Mouse (Mus musculus): ENCODE results near the gene Itgb4. TPM values are rescaled to one million over a fixed set of nuclear protein-coding genes. Genes with fewer than 3 reads are reported as not detected.

Gene Itgb4
- polyA plus RNA-seq, 1 experiment: 1.2 TPM

DNA sequence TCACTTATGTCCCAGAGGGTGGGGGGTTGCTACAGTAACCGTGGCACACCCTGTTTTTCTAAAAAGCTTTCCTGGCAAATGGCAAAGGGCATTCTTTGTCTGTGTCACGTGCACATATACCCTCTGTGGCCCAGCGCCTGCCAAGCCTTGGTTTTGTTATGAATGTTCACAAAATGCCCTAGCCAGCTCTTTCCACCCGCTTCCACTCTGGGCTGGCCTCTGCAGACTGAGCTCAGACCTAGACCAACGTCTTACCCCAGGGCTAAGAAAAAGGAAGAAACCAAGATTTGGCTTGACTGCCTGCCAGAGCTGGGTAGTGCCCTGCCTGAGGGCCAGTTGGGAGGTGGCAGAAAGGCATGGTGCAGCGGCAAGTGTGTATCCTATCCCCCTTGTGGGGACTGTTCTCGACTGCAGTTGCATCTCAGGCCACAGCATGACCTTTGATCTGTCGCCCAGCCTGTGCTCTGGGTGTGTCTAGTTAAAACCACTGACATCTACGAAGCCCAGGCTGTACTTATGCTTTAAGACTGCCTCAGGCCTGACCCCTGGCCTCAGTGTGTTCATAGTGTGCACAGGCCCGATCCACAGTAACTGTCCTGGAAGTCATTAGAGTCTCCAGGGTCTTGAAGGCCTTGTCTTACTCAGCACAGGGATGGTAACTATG is 19.2 kb upstream of the Itgb4 start:
- TF ChIP-seq TCF12 (IDR thresholded peaks at IDR 0.05; ENCODE audit: insufficient read depth, poor library complexity, severe bottlenecking): no peak
- TF ChIP-seq MYOG (IDR thresholded peaks at IDR 0.05; ENCODE audit: control insufficient read depth in 1 of 3, insufficient read depth in 1 of 3, insufficient read length in 2 of 3, low read depth in 2 of 3): peak in 1 of 3 experiments; percentile 72
- peak; percentile 81 for TF ChIP-seq USF1 (IDR thresholded peaks at IDR 0.05; ENCODE audit: low read depth)
- peak; percentile 31 for TF ChIP-seq POLR2A (IDR thresholded peaks at IDR 0.05; ENCODE audit: insufficient read length, low read depth)
- TF ChIP-seq MYOD1 (IDR thresholded peaks at IDR 0.05; ENCODE audit: control insufficient read depth in 1 of 3, insufficient read length in 2 of 3, low read depth in 2 of 3): peak in 1 of 3 experiments; percentile 47

DNA sequence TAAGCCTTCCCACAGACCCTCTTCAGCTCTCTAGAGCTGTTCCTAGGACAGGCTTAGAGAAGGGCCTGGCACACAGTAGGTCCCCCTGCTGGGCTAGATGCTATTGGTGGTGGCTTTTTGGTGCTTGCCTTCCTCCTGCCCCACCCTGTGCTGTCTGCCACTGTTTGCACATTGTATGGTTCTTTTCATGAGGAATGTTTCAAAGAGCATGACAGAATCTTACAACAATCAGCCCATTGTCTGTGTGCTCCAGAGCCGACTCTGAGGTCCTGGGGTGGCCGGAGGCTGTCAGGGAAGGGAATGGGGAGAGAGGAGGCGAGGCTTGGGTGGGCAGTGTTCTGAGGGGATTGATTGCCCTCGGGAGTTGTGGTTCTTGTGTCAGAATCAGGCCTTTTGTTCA is 18.1 kb upstream of the Itgb4 start:
- H3K36me3 ChIP-seq (ENCODE audit: control insufficient read depth, insufficient read depth): peaks cover 19% of the 10 kb centered on the region
- H3K4me3 ChIP-seq: no peak overlapping the region
- no peak overlapping the region for H3ac ChIP-seq (ENCODE audit: control insufficient read depth, insufficient read length)
- no peaks in the 10 kb centered on the region for H3K27me3 ChIP-seq (ENCODE audit: control insufficient read depth, insufficient read depth, insufficient read length)
- no peaks in the 10 kb centered on the region for H3K79me2 ChIP-seq (ENCODE audit: control insufficient read depth, insufficient read depth)
- H3K4me2 ChIP-seq (ENCODE audit: low read depth): peak overlapping the region; percentile 58
- peak in 1 of 3 experiments; percentile 2 for TF ChIP-seq MYOD1 (IDR thresholded peaks at IDR 0.05; ENCODE audit: control insufficient read depth in 1 of 3, insufficient read length in 2 of 3, low read depth in 2 of 3)
- TF ChIP-seq MAX (IDR thresholded peaks at IDR 0.05; ENCODE audit: low read depth): no peak
- no peak for TF ChIP-seq MYOG (IDR thresholded peaks at IDR 0.05; ENCODE audit: control insufficient read depth in 1 of 3, insufficient read depth in 1 of 3, insufficient read length in 2 of 3, low read depth in 2 of 3)

More for the DNA sequence above, 19.2 kb upstream of the Itgb4 start:
- Histone ChIP-seq H3K4me2 (ENCODE audit: low read depth) (peak overlapping the region; percentile 66), H3ac (ENCODE audit: control insufficient read depth, insufficient read length) (no peak overlapping the region), H3K79me2 (ENCODE audit: control insufficient read depth, insufficient read depth) (no peaks in the 10 kb centered on the region), H3K36me3 (ENCODE audit: control insufficient read depth, insufficient read depth) (peaks cover 9% of the 10 kb centered on the region), H3K27me3 (ENCODE audit: control insufficient read depth, insufficient read depth, insufficient read length) (no peaks in the 10 kb centered on the region), H3K4me3 (no peak overlapping the region)

DNA sequence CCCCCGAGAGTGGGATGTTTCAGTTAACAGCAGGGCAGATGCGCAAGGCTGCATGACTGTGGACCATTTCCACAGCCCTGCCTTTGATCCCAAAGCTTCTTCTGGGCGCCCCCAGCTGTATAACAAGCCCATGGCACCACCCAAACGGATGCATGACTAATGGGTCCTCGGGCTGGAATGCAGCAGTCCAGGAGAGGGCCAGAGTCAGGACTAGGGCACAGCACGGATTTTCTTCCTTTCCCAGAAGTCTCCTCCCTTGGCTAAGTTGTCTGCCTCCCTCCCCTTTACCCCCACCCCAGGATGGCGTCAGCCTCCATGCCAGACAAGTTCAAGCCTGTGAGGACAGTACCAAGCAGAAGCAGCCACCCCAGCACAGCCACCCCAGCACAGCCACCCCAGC is 16.5 kb upstream of the Itgb4 start:
- H3ac ChIP-seq (ENCODE audit: control insufficient read depth, insufficient read length): no peak overlapping the region
- H3K79me2 ChIP-seq (ENCODE audit: control insufficient read depth, insufficient read depth): no peaks in the 10 kb centered on the region
- H3K4me3 ChIP-seq: no peak overlapping the region
- TF ChIP-seq CEBPB (IDR thresholded peaks at IDR 0.05; ENCODE audit: insufficient read depth, poor library complexity, severe bottlenecking) (0 out of 2 replicates have a peak, but pooled peaks have one; percentile 5), MYOD1 (IDR thresholded peaks at IDR 0.05; ENCODE audit: control insufficient read depth in 1 of 3, insufficient read length in 2 of 3, low read depth in 2 of 3) (no peak), SRF (IDR thresholded peaks at IDR 0.05; ENCODE audit: control insufficient read depth, insufficient read length, low read depth) (no peak), POLR2AphosphoS2 (IDR thresholded peaks at IDR 0.05; ENCODE audit: insufficient read length, low read depth) (no peak), TCF3 (IDR thresholded peaks at IDR 0.05; ENCODE audit: insufficient read length, low read depth) (no peak), MYOG (IDR thresholded peaks at IDR 0.05; ENCODE audit: control insufficient read depth in 1 of 3, insufficient read depth in 1 of 3, insufficient read length in 2 of 3, low read depth in 2 of 3) (no peak)
- peak overlapping the region; percentile 58 for H3K4me2 ChIP-seq (ENCODE audit: low read depth)
- H3K36me3 ChIP-seq (ENCODE audit: control insufficient read depth, insufficient read depth): peaks cover 15% of the 10 kb centered on the region
- H3K27me3 ChIP-seq (ENCODE audit: control insufficient read depth, insufficient read depth, insufficient read length): no peaks in the 10 kb centered on the region

DNA sequence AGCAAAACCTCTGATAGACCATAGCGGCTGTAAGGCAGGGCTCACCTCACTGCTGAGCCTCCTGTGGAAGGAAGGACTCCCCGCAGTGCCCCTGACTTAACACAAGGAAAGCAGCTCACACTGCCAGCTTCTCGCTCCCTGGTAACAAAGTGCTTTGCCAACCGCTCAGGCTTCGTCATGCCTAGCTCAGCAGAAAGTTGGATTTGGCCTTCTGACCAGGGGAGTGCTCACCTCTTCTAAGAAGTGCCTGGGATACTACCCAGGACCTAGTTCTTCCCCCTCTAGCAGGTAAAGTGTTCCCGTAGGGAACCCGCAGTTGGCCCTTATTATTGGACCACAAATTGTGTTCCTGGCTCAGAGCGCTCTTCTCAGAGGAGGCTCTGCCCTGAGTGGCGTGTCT is 15.5 kb upstream of the Itgb4 start:
- H3K36me3 ChIP-seq (ENCODE audit: control insufficient read depth, insufficient read depth): peaks cover 16% of the 10 kb centered on the region
- no peaks in the 10 kb centered on the region for H3K79me2 ChIP-seq (ENCODE audit: control insufficient read depth, insufficient read depth)
- no peak for TF ChIP-seq MAX (IDR thresholded peaks at IDR 0.05; ENCODE audit: low read depth)
- TF ChIP-seq E2F4 (IDR thresholded peaks at IDR 0.05; ENCODE audit: insufficient read depth): no peak
- TF ChIP-seq CEBPB (IDR thresholded peaks at IDR 0.05; ENCODE audit: insufficient read depth, poor library complexity, severe bottlenecking): no peak
- TF ChIP-seq MYOG (IDR thresholded peaks at IDR 0.05; ENCODE audit: control insufficient read depth in 1 of 3, insufficient read depth in 1 of 3, insufficient read length in 2 of 3, low read depth in 2 of 3): no peak
- no peak for TF ChIP-seq USF1 (IDR thresholded peaks at IDR 0.05; ENCODE audit: low read depth)
- no peak for TF ChIP-seq SRF (IDR thresholded peaks at IDR 0.05; ENCODE audit: control insufficient read depth, insufficient read length, low read depth)
- TF ChIP-seq TCF12 (IDR thresholded peaks at IDR 0.05; ENCODE audit: insufficient read depth, poor library complexity, severe bottlenecking): no peak
- TF ChIP-seq TCF3 (IDR thresholded peaks at IDR 0.05; ENCODE audit: insufficient read length, low read depth): no peak
- TF ChIP-seq MYOD1 (IDR thresholded peaks at IDR 0.05; ENCODE audit: control insufficient read depth in 1 of 3, insufficient read length in 2 of 3, low read depth in 2 of 3): no peak
- H3K4me2 ChIP-seq (ENCODE audit: low read depth): no peak overlapping the region
- H3ac ChIP-seq (ENCODE audit: control insufficient read depth, insufficient read length): no peak overlapping the region
- no peak overlapping the region for H3K4me3 ChIP-seq
- no peaks in the 10 kb centered on the region for H3K27me3 ChIP-seq (ENCODE audit: control insufficient read depth, insufficient read depth, insufficient read length)

DNA sequence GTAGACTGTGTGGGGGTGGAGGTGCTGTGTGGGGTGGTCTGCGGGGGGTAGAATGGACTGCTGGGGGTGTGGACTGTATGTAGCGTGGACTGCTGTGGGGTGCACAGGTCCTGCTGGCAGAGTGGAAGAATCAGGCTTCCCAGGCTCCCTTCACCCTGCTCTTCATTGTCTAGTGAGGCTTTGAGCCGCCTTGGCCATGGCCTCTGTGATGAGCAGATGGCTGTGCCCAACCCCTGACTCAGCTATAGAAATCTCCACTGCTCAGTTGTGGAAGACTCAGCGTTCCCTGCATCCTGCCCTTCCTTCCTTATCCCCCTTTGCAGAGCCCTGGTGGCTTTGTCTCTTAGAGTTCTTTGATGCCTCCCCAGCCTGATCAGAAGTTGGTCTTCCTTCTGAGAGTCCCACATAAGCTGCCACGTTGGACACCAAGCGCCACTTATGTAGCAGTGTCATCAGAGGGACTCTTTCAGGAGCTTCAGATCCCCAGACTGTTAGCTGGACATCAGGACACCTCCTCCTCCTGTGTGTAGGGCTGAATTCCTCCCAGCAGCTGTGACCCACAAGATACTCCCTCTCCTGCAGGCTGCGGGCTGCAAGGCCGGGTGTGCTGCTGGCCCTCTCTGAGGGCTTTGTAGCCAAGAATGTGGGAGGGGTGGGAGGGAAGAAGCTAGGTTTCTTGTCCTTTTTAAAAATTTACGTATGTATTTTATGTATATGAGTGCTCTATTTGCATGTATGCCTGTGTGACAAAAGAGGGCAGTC is 11.7 kb upstream of the Itgb4 start:
- TF ChIP-seq SRF (IDR thresholded peaks at IDR 0.05; ENCODE audit: control insufficient read depth, insufficient read length, low read depth) (no peak), MYOG (IDR thresholded peaks at IDR 0.05; ENCODE audit: control insufficient read depth in 1 of 3, insufficient read depth in 1 of 3, insufficient read length in 2 of 3, low read depth in 2 of 3) (peak in 1 of 3 experiments; percentile 76), MAX (IDR thresholded peaks at IDR 0.05; ENCODE audit: low read depth) (no peak), MYOD1 (IDR thresholded peaks at IDR 0.05; ENCODE audit: control insufficient read depth in 1 of 3, insufficient read length in 2 of 3, low read depth in 2 of 3) (peak in 1 of 3 experiments; percentile 59), USF1 (IDR thresholded peaks at IDR 0.05; ENCODE audit: low read depth) (no peak), POLR2AphosphoS2 (IDR thresholded peaks at IDR 0.05; ENCODE audit: insufficient read length, low read depth) (no peak), TCF3 (IDR thresholded peaks at IDR 0.05; ENCODE audit: insufficient read length, low read depth) (no peak), REST (IDR thresholded peaks at IDR 0.05; ENCODE audit: insufficient read depth, insufficient read length) (no peak), CEBPB (IDR thresholded peaks at IDR 0.05; ENCODE audit: insufficient read depth, poor library complexity, severe bottlenecking) (no peak), TCF12 (IDR thresholded peaks at IDR 0.05; ENCODE audit: insufficient read depth, poor library complexity, severe bottlenecking) (no peak), POLR2A (IDR thresholded peaks at IDR 0.05; ENCODE audit: insufficient read length, low read depth) (no peak), E2F4 (IDR thresholded peaks at IDR 0.05; ENCODE audit: insufficient read depth) (no peak)

More for the DNA sequence above, 11.7 kb upstream of the Itgb4 start:
- no peak overlapping the region for H3ac ChIP-seq (ENCODE audit: control insufficient read depth, insufficient read length)
- H3K79me2 ChIP-seq (ENCODE audit: control insufficient read depth, insufficient read depth): no peaks in the 10 kb centered on the region
- H3K27me3 ChIP-seq (ENCODE audit: control insufficient read depth, insufficient read depth, insufficient read length): no peaks in the 10 kb centered on the region
- H3K36me3 ChIP-seq (ENCODE audit: control insufficient read depth, insufficient read depth): peaks cover 35% of the 10 kb centered on the region
- H3K4me3 ChIP-seq: no peak overlapping the region
- no peak overlapping the region for H3K4me2 ChIP-seq (ENCODE audit: low read depth)

All from myocyte (in vitro differentiated cells).